Mouse (Mus musculus) bone marrow macrophage, adult 2 months (primary cell): ENCODE measurements at regions not wholly inside any gene's neighbourhood (a gene's known extent, or its start where the extent isn't known, plus 50 kb on each side); places are given as distances from the start of the nearest gene placed in this dataset.

Source experiments
- CTCF ChIP-seq: IDR thresholded peaks from 2 replicates; pipeline ENCODE4 v1.5.1; 2012; ENCODE audit warnings: low read depth, mild to moderate bottlenecking, low read length, moderate library complexity
- POLR2A ChIP-seq: IDR thresholded peaks from 2 replicates; pipeline ENCODE4 v1.6.1; 2012; ENCODE audit warnings: mild to moderate bottlenecking, low read depth, low read length, borderline replicate concordance

DNA sequence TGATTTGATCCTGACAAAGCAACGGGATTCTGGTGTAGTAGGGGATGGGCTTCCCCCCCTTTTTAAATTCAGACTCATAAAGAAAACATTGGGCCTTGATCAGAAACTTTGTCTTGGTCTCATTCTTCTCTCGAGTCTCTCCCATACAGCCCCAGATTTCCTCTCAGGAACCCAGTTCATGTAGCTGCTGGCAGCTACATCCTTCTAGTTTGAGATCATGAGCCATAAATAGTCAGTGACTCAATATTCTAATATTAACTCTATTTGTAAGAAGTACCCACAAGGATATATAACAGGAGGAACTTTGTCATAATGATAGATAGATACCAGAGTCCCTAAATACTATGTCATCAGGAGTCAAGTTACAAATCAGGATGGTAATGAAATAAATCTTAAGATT, 79.3 kb upstream of the Crygf start:
- TF ChIP-seq CTCF (no peak), POLR2A (no peak)
